Mouse (Mus musculus) G1E (cell line): Measurements from ENCODE around the gene Ccdc151.

Source experiments
- CTCF ChIP-seq: IDR thresholded peaks from 2 replicates; pipeline ENCODE4 v1.5.1; 2012; ENCODE audit warnings: low read depth, low read length, inconsistent platforms, mixed read lengths
- TAL1 ChIP-seq: conservative IDR thresholded peaks from 2 replicates; pipeline ENCODE4 v1.6.1; 2012; ENCODE audit warnings: low read depth, low read length, inconsistent platforms, mixed read lengths

- TF ChIP-seq CTCF (no peak), TAL1 (no peak)
Observed at GRCm38 (mm10) chr9:22000296-22000695, 2.1 kb downstream of the Ccdc151 start.
